Mouse (Mus musculus) forebrain, embryonic 15.5 days (tissue): Measurements from ENCODE around the gene Dio2. TPM values are rescaled to one million over a fixed set of nuclear protein-coding genes. Genes with fewer than 3 reads are reported as not detected.

Experiments
- ATAC-seq: fragments of 200-750 bp; cut with Nextera tagmentation; replicated peaks from 2 replicates; pipeline ENCODE4 v1.8.0; 2017; ENCODE audit warnings: mild to moderate bottlenecking, moderate TSS enrichment, moderate library complexity
- H3K27ac ChIP-seq: fragments of 300-500 bp; sonication (generic); replicated peaks from 2 replicates; pipeline ENCODE4 v1.5.1; 2015; ENCODE audit warnings: mild to moderate bottlenecking, inconsistent platforms
- H3K27me3 ChIP-seq: fragments of 300-500 bp; sonication (generic); 2 replicates; pipeline ENCODE4 v1.6.1; 2015; ENCODE audit warnings: inconsistent platforms
- H3K36me3 ChIP-seq: fragments of 300-500 bp; sonication (generic); 2 replicates; pipeline ENCODE4 v1.6.1; 2015; ENCODE audit warnings: mild to moderate bottlenecking, inconsistent platforms
- H3K4me1 ChIP-seq: fragments of 300-500 bp; sonication (generic); 2 replicates; pipeline ENCODE4 v1.6.1; 2015; ENCODE audit warnings: inconsistent platforms
- H3K4me2 ChIP-seq: fragments of 300-500 bp; sonication (generic); replicated peaks from 2 replicates; pipeline ENCODE4 v1.6.1; 2015; ENCODE audit warnings: mild to moderate bottlenecking, inconsistent platforms
- H3K4me3 ChIP-seq: fragments of 300-500 bp; sonication (generic); 2 replicates; pipeline ENCODE4 v1.5.1; 2015; ENCODE audit warnings: mild to moderate bottlenecking, inconsistent platforms
- H3K9ac ChIP-seq: fragments of 300-500 bp; sonication (generic); replicated peaks from 2 replicates; pipeline ENCODE4 v1.6.1; 2015; ENCODE audit warnings: mild to moderate bottlenecking, inconsistent platforms
- H3K9me3 ChIP-seq: fragments of 300-500 bp; sonication (generic); 2 replicates; pipeline ENCODE4 v1.6.1; 2016; ENCODE audit warnings: inconsistent platforms
- WGBS: fragments of 180-500 bp; shearing (Covaris S2); methylation state at CpG from one replicate; pipeline ENCODE4 v1.1.7; 2015; ENCODE audit warnings: mixed read lengths; 5-methylcytosine and 5-hydroxymethylcytosine counted together
- polyA plus RNA-seq: library from polyadenylated mRNA; unstranded; fragments of >200 nt; fragmentation: Nextera tagmentation; extraction: Ambion mirVana; gene quantifications from 2 replicates; pipeline ENCODE4 v1.2.1, GENCODE M21; 2015

The Dio2 gene
- polyA plus RNA-seq, result 0.46 and 0.74 TPM in 2 replicates

GRCm38 (mm10) chr12:90738388-90739223 is at the start of gene Dio2:
Dio2 (minus strand) TSS chr12:90738438.
- 10% methylated on average over 10 of the region's 10 CpGs for WGBS
- peak within 1 kb of the TSS; percentile 9 for H3K4me3 ChIP-seq
- ATAC-seq, result peak; percentile 80; the same call in 1 of the 2 replicates
- H3K4me2 ChIP-seq, result peak within 1 kb of the TSS; percentile 34
- no peak within 1 kb of the TSS for H3K9ac ChIP-seq
- H3K9me3 ChIP-seq, result no peaks in the 10 kb centered on the region
- H3K27me3 ChIP-seq, result no peaks in the 10 kb centered on the region
- H3K27ac ChIP-seq, result no peak within 1 kb of the TSS
- no peaks in the 10 kb centered on the region for H3K36me3 ChIP-seq
- peaks cover 17% of the 10 kb centered on the region; the same call in 1 of the 2 replicates for H3K4me1 ChIP-seq

- 83% methylated on average over 4 of the region's 4 CpGs for WGBS
- no peak overlapping the region for H3K4me2 ChIP-seq
- no peak overlapping the region for H3K4me3 ChIP-seq
- no peak for ATAC-seq
- H3K27ac ChIP-seq, result no peak overlapping the region
- no peaks in the 10 kb centered on the region for H3K9me3 ChIP-seq
- H3K27me3 ChIP-seq, result no peaks in the 10 kb centered on the region
- no peaks in the 10 kb centered on the region for H3K4me1 ChIP-seq
- no peak overlapping the region for H3K9ac ChIP-seq
- no peaks in the 10 kb centered on the region for H3K36me3 ChIP-seq
These were observed 43.2 kb upstream of the Dio2 start for GRCm38 (mm10) chr12:90781438-90781837.

DNA sequence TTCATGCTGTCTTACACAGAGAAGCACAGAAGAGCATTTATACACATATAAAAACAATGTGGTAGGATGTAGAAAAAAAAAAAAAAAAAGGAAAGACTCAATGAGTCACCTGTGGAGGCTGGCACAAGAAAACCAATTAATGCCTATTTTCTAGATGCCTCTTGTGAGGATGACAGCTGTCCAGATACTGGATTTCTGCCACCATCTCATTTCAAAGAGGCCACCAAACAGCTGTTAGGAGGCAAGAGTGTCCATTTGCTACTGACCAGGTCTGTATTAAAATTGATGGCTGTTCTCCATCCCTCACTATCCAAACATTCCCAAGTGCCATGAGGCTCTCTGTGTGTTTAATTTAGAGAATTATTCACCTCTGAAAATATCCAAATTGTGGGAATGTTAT is 6.5 kb upstream of the Dio2 start:
- H3K4me3 ChIP-seq, result no peak overlapping the region
- no peaks in the 10 kb centered on the region for H3K27me3 ChIP-seq
- no peak overlapping the region for H3K9ac ChIP-seq
- H3K4me1 ChIP-seq, result no peaks in the 10 kb centered on the region
- H3K27ac ChIP-seq, result no peak overlapping the region
- no peaks in the 10 kb centered on the region for H3K9me3 ChIP-seq
- ATAC-seq, result no peak
- H3K4me2 ChIP-seq, result no peak overlapping the region
- no peaks in the 10 kb centered on the region for H3K36me3 ChIP-seq

- Histone ChIP-seq H3K4me2 (no peak overlapping the region), H3K9ac (no peak overlapping the region), H3K9me3 (no peaks in the 10 kb centered on the region), H3K27me3 (no peaks in the 10 kb centered on the region), H3K4me1 (0 out of 2 replicates have a peak, but pooled peaks cover 2% of the 10 kb centered on the region), H3K36me3 (no peaks in the 10 kb centered on the region), H3K27ac (no peak overlapping the region), H3K4me3 (no peak overlapping the region)
- WGBS, result 50% methylated on average over 3 of the region's 3 CpGs
- ATAC-seq, result no peak
These were observed 5.4 kb upstream of the Dio2 start for GRCm38 (mm10) chr12:90743633-90744032.

- 44% methylated on average over 2 of the region's 2 CpGs for WGBS
- Histone ChIP-seq H3K27ac (no peak overlapping the region), H3K4me1 (0 out of 2 replicates have a peak, but pooled peaks cover 7% of the 10 kb centered on the region), H3K36me3 (no peaks in the 10 kb centered on the region), H3K27me3 (no peaks in the 10 kb centered on the region), H3K9ac (no peak overlapping the region), H3K4me2 (no peak overlapping the region), H3K9me3 (no peaks in the 10 kb centered on the region), H3K4me3 (no peak overlapping the region)
- ATAC-seq, result 0 out of 2 replicates have a peak, but pooled peaks have one; percentile 43
These were observed 2.2 kb upstream of the Dio2 start for GRCm38 (mm10) chr12:90740468-90740867.

DNA sequence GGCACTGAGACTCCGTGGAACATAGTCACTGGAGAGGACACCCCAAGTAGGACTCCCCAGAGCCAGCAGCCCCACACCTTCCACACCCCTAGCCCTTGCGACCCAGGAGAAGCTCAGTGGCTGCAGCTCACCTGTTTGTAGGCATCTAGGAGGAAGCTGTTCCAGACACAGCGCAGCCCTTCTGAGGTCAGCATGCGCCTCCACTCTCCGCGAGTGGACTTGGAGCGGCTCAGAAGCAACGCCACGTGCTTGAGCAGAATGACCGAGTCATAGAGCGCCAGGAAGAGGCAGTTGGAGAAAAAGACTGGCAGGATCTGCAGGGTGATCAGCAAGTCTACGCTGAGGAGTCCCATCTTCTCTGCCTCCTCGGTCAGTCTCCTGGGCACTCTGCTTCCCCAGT is 306 bp downstream of the Dio2 start:
- Histone ChIP-seq H3K4me2 (peak overlapping the region; percentile 34), H3K4me1 (peaks cover 17% of the 10 kb centered on the region; the same call in 1 of the 2 replicates), H3K4me3 (no peak overlapping the region), H3K9me3 (no peaks in the 10 kb centered on the region), H3K9ac (no peak overlapping the region), H3K36me3 (no peaks in the 10 kb centered on the region), H3K27me3 (no peaks in the 10 kb centered on the region), H3K27ac (no peak overlapping the region)
- no peak for ATAC-seq
- WGBS, result 84% methylated on average over 13 of the region's 13 CpGs

GRCm38 (mm10) chr12:90735447-90735846 is 2.8 kb downstream of the Dio2 start:
- H3K27ac ChIP-seq, result no peak overlapping the region
- no peaks in the 10 kb centered on the region for H3K36me3 ChIP-seq
- ATAC-seq, result no peak
- peaks cover 17% of the 10 kb centered on the region; the same call in 1 of the 2 replicates for H3K4me1 ChIP-seq
- H3K4me2 ChIP-seq, result no peak overlapping the region
- no peaks in the 10 kb centered on the region for H3K9me3 ChIP-seq
- H3K4me3 ChIP-seq, result no peak overlapping the region
- no peak overlapping the region for H3K9ac ChIP-seq
- 81% methylated on average over 6 of the region's 6 CpGs for WGBS
- no peaks in the 10 kb centered on the region for H3K27me3 ChIP-seq

- Histone ChIP-seq H3K4me1 (peaks cover 17% of the 10 kb centered on the region; the same call in 1 of the 2 replicates), H3K4me2 (no peak overlapping the region), H3K4me3 (no peak overlapping the region), H3K9ac (no peak overlapping the region), H3K9me3 (no peaks in the 10 kb centered on the region), H3K36me3 (no peaks in the 10 kb centered on the region), H3K27me3 (no peaks in the 10 kb centered on the region), H3K27ac (peak overlapping the region; percentile 40)
- ATAC-seq, result no peak
- 45% methylated on average over 5 of the region's 5 CpGs for WGBS
These were observed 3.7 kb downstream of the Dio2 start for GRCm38 (mm10) chr12:90734503-90734902.

DNA sequence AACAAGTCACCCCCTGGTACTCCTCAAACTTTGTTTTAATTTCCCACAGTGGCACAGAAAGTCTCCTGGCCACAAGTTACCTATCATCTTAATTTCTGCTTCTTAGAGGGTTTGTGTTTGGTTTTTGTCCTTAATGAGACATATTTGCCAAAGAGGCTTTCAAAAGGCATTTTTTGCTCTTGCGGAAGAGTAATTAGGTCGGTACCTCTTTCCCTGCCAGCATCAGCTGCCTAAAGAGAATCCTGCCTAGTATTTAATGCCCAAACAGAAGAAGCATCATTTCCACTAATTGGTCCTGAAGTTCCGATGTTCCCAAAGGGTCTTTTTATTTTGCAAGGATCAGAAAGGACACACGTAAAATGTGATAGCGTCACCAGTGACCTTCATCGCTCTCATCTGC is 4.5 kb downstream of the Dio2 start:
- no peak overlapping the region for H3K4me2 ChIP-seq
- H3K27me3 ChIP-seq, result no peaks in the 10 kb centered on the region

DNA sequence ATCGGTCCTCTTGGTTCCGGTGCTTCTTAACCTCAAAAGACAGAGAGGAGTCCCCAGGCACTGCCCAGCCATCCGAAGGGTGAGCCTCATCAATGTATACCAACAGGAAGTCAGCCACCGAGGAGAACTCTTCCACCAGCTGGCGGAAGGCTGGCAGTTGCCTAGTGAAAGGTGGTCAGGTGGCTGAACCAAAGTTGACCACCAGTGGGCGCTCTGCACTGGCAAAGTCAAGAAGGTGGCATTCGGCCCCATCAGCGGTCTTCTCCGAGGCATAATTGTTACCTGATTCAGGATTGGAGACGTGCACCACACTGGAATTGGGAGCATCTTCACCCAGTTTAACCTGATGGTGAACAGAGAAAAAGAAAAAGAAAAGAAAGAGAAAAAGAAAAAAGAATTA is 8.6 kb downstream of the Dio2 start:
- WGBS, result 59% methylated on average over 10 of the region's 10 CpGs
- no peaks in the 10 kb centered on the region for H3K36me3 ChIP-seq
- H3K27ac ChIP-seq, result no peak overlapping the region
- no peak overlapping the region for H3K4me3 ChIP-seq
- no peaks in the 10 kb centered on the region for H3K9me3 ChIP-seq
- H3K4me2 ChIP-seq, result no peak overlapping the region
- H3K27me3 ChIP-seq, result no peaks in the 10 kb centered on the region
- peaks cover 10% of the 10 kb centered on the region; the same call in 1 of the 2 replicates for H3K4me1 ChIP-seq
- no peak for ATAC-seq
- no peak overlapping the region for H3K9ac ChIP-seq

More for the DNA sequence above, 4.5 kb downstream of the Dio2 start:
- Histone ChIP-seq H3K36me3 (no peaks in the 10 kb centered on the region), H3K9me3 (no peaks in the 10 kb centered on the region), H3K4me1 (peaks cover 16% of the 10 kb centered on the region; the same call in 1 of the 2 replicates), H3K4me3 (no peak overlapping the region), H3K27ac (no peak overlapping the region), H3K9ac (no peak overlapping the region)
- no peak for ATAC-seq
- 29% methylated on average over 6 of the region's 6 CpGs for WGBS

GRCm38 (mm10) chr12:90725107-90725506 is 13.1 kb downstream of the Dio2 start:
- no peaks in the 10 kb centered on the region for H3K36me3 ChIP-seq
- H3K9ac ChIP-seq, result no peak overlapping the region
- 76% methylated on average over 8 of the region's 8 CpGs for WGBS
- H3K27me3 ChIP-seq, result no peaks in the 10 kb centered on the region
- H3K9me3 ChIP-seq, result no peaks in the 10 kb centered on the region
- H3K4me2 ChIP-seq, result no peak overlapping the region
- H3K4me1 ChIP-seq, result no peaks in the 10 kb centered on the region
- H3K4me3 ChIP-seq, result no peak overlapping the region
- ATAC-seq, result no peak
- no peak overlapping the region for H3K27ac ChIP-seq

- H3K9ac ChIP-seq, result no peak overlapping the region
- WGBS, result 90% methylated on average over 11 of the region's 11 CpGs
- H3K4me3 ChIP-seq, result no peak overlapping the region
- H3K36me3 ChIP-seq, result no peaks in the 10 kb centered on the region
- no peaks in the 10 kb centered on the region for H3K4me1 ChIP-seq
- no peaks in the 10 kb centered on the region for H3K27me3 ChIP-seq
- H3K4me2 ChIP-seq, result no peak overlapping the region
- H3K9me3 ChIP-seq, result no peaks in the 10 kb centered on the region
- no peak overlapping the region for H3K27ac ChIP-seq
- no peak for ATAC-seq
These were observed 13.6 kb downstream of the Dio2 start for GRCm38 (mm10) chr12:90724644-90725043.
